Comparison of ENCODE assay signal across 13 mouse cellular contexts in the genomic region with DNA sequence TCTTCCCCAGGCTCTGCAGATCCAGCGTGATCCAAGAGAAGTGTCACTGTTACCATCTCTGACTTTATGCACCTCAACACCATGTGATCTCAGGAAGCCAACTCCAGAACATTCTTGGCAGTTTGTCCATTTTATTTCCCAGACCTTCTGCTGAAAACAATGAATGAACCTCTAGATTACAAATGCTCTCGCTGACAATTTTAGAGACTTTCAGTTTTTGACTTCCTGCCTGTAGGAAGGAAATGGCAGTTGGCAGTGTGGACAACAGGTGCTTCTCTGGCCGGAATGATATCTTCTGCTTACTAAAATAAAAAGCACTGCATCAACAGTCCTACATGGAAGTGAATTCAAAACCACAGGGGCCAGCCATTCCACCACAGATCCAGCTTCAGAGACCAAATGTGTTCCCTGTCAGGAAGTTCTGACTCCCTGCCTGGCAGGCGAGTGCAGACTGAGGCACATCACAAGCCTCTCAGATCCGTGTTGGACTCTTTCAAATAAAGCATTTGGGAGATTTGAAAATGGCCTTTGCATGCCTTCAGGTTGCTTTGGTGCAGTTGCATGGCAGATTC. TPM values are rescaled to one million over a fixed set of nuclear protein-coding genes. Genes with fewer than 3 reads are reported as not detected.
DNase-seq lines count a peak whose midpoint lies in the region; ATAC-seq lines count a peak whose summit lies in the region.
"Had no signal": no experiment of that assay in that cellular context is flagged by ENCODE, and none has a peak within 500 bp of the region (broad histone marks: within the 10 kb centered on the region; RNA-seq: fewer than 3 reads in every experiment).

No protein-coding gene starts in this region.

- peak; percentile 48 for ATAC-seq in common myeloid progenitor, adult 5-6 weeks (replicated peaks; ENCODE audit: low read depth, poor library complexity, severe bottlenecking)
- ATAC-seq in liver, embryonic 13.5 days (ENCODE audit: low read depth) = no peak

- WGBS in heart, embryonic 10.5 days = 68% methylated on average over 5 of the region's 5 CpGs
- 24% methylated on average over 5 of the region's 5 CpGs for WGBS in liver, embryonic 13.5 days (ENCODE audit: insufficient replicate concordance)

- H3K4me3 ChIP-seq in heart, embryonic 10.5 days = no peak overlapping the region
- H3K4me3 ChIP-seq in liver, embryonic 13.5 days (replicated peaks) = no peak overlapping the region
- H3K4me3 ChIP-seq: forebrain, embryonic 12.5 days; hindbrain, embryonic 15.5 days had no signal

- DNase-seq in heart, adult 8-10 months (ENCODE audit: low spot score) = peak; percentile 32
- no peak for DNase-seq in heart, embryonic 10.5 days (ENCODE audit: low spot score)
- peak; percentile 91 for DNase-seq in 416B (ENCODE audit: low read depth)
- DNase-seq in liver, embryonic 13.5 days = no peak
- no peak for DNase-seq in spleen, postnatal 4 days (ENCODE audit: low spot score in 2 of 2)
- no peak for DNase-seq in adrenal gland, postnatal 14 days
- DNase-seq in right cerebral cortex, postnatal 36 days (ENCODE audit: low spot score in 2 of 2) = no peak
- DNase-seq: embryo, embryonic 11 days; lung, adult 18-20 months; right cerebral cortex, postnatal 14 days had no signal

- no peaks in the 10 kb centered on the region for H3K9me3 ChIP-seq in heart, embryonic 10.5 days
- no peaks in the 10 kb centered on the region for H3K9me3 ChIP-seq in liver, embryonic 13.5 days (replicated peaks)
- H3K9me3 ChIP-seq: forebrain, embryonic 12.5 days; hindbrain, embryonic 15.5 days had no signal

- 0 out of 2 replicates have a peak, but pooled peaks cover 3% of the 10 kb centered on the region for H3K4me1 ChIP-seq in heart, embryonic 10.5 days
- peaks cover 11% of the 10 kb centered on the region for H3K4me1 ChIP-seq in liver, embryonic 13.5 days (replicated peaks)
- H3K4me1 ChIP-seq: forebrain, embryonic 12.5 days; hindbrain, embryonic 15.5 days had no signal

- no peaks in the 10 kb centered on the region for H3K36me3 ChIP-seq in heart, embryonic 10.5 days
- H3K36me3 ChIP-seq in liver, embryonic 13.5 days = no peaks in the 10 kb centered on the region
- H3K36me3 ChIP-seq: forebrain, embryonic 12.5 days; hindbrain, embryonic 15.5 days had no signal

- H3K27me3 ChIP-seq in heart, embryonic 10.5 days (ENCODE audit: insufficient read depth, poor library complexity, severe bottlenecking) = no peaks in the 10 kb centered on the region
- H3K27me3 ChIP-seq in liver, embryonic 13.5 days = no peaks in the 10 kb centered on the region
- H3K27me3 ChIP-seq: forebrain, embryonic 12.5 days; hindbrain, embryonic 15.5 days had no signal

- H3K9ac ChIP-seq in liver, embryonic 13.5 days = no peak overlapping the region
- H3K9ac ChIP-seq: forebrain, embryonic 12.5 days; hindbrain, embryonic 15.5 days had no signal

- H3K4me2 ChIP-seq in liver, embryonic 13.5 days = no peak overlapping the region
- H3K4me2 ChIP-seq: forebrain, embryonic 12.5 days; hindbrain, embryonic 15.5 days had no signal

- no peak overlapping the region for H3K27ac ChIP-seq in heart, embryonic 10.5 days
- H3K27ac ChIP-seq in liver, embryonic 13.5 days = peak overlapping the region; percentile 30
- H3K27ac ChIP-seq: forebrain, embryonic 12.5 days; hindbrain, embryonic 15.5 days had no signal

RNA-seq across cellular contexts. Expression of gene Tmem236, which starts 9.8 kb away (rescaled TPM):
- total RNA-seq in heart, adult 8-10 months (2022) = under 1 TPM in 1 of 4 experiments, not detected in 3; 0.08 TPM
- 0.06 TPM in 1 of 2 replicates, not detected in the other for polyA plus RNA-seq in heart, embryonic 10.5 days (2016; fragmentation: Nextera tagmentation; extraction: Ambion mirVana)
- not detected in 2 replicates for total RNA-seq in common myeloid progenitor, adult 5-6 weeks (2017)
- not detected in 2 replicates for polyA plus RNA-seq in liver, embryonic 13.5 days (2015; fragmentation: Nextera tagmentation; extraction: Ambion mirVana)
- not detected in 2 replicates for total RNA-seq in adrenal gland, postnatal 14 days (2021)

Comparison
In these comparisons a context has a peak if more than half of its experiments do, and no peak if none do; other contexts are left out.
1. DNase-seq: peak in heart, adult 8-10 months (single experiment) and 416B (single experiment); none in heart, embryonic 10.5 days (single experiment), liver, embryonic 13.5 days (single experiment), spleen, postnatal 4 days (0 of 2), adrenal gland, postnatal 14 days (single experiment) and right cerebral cortex, postnatal 36 days (0 of 2).